In the genomic region with DNA sequence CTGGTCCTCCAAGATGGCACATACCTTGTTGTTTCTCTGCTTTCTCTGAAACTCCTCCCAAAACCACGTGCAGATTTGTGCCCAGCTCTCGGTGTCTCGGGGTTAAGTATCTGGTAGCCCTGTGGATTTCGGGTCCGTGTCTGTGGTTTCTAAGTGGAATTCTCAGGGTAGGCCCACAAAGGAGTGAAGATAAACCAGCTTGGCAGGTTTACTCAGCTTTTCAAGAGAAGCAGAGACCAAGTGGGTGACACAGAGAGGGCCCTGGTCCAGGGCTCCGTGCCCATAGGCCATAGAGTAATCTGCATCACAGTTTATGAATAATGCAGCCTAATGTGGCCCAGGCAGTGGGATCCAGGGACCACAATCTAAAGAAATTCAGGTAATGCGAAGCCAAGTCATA, we compare ENCODE assay signal across 7 mouse cellular contexts.
"Had no signal": no experiment of that assay in that cellular context is flagged by ENCODE, and none has a peak within 500 bp of the region (broad histone marks: within the 10 kb centered on the region; RNA-seq: fewer than 3 reads in every experiment).

No protein-coding gene starts in this region.

- H3K36me3 ChIP-seq: limb, embryonic 12.5 days; midbrain, embryonic 12.5 days had no signal

- H3K9me3 ChIP-seq: limb, embryonic 12.5 days; midbrain, embryonic 12.5 days had no signal

- H3K9ac ChIP-seq: limb, embryonic 12.5 days; liver, embryonic 14.5 days; midbrain, embryonic 12.5 days had no signal

- H3K27ac ChIP-seq: limb, embryonic 12.5 days; liver, embryonic 14.5 days; midbrain, embryonic 12.5 days; stomach, postnatal 0 days had no signal

- H3K4me3 ChIP-seq: limb, embryonic 12.5 days; midbrain, embryonic 12.5 days had no signal

- DNase-seq: right cerebral cortex, postnatal 25 days had no signal

- H3K27me3 ChIP-seq: limb, embryonic 12.5 days; midbrain, embryonic 12.5 days had no signal

- H3K4me2 ChIP-seq: limb, embryonic 12.5 days; midbrain, embryonic 12.5 days had no signal

- ATAC-seq: intestine, embryonic 16.5 days; midbrain, embryonic 16.5 days had no signal

- H3K4me1 ChIP-seq: midbrain, embryonic 12.5 days had no signal
